Mouse (Mus musculus): ENCODE measurements around the gene Plcb1.
"Not testable (repeated sequence)": the region's sequence is repeated elsewhere in the genome, so short reads cannot be mapped to it uniquely, and the experiment has no call there.

The Plcb1 gene

DNA sequence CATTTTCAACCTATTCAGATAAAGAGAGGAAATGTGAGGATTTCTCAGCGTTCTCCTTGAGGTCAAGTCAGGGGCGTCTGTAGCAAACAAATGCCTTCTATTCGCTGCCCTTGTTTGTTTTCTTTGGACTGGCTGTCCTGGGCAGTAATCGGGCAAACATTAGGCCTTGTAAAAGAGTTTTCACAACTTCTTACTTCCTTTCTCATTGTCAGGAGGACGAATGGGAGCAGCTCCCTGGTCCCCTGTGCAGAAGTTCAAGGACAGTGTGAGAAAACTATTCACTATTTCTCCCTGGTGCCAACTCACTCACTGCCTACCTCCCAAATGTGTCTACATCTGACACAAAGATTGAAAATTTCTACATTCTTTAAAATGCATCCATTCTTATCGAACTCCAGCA lies 188.8 kb downstream of the Plcb1 start:
- no peak for DNase-seq (ENCODE audit: low spot score)

DNA sequence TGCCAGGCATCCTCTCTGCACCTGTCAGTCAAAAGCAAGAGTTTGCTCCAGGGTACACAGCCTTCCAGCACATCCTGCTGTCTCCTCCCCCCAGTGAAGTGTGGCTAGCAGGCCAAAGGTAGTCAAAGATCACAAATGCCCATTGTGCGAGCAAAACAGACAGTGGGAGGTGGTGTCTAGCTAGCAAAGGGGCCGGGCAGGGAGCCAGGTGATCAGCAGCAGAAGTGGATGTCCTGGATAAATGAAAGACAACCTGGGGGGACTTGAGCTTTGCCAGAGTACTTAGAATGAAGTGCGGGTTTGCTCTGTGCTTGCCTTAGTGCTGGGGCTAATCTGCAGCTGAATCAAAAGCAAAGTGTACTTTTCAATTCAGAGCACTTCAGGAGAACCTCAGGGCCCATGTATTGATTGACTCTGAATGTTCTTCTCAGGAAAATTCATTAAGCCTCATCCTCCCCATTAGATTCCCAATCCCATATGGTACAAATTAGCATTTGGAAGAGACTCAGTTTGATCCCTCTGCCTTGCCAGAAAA lies 191.0 kb downstream of the Plcb1 start:
- DNase-seq (ENCODE audit: low spot score): peak; percentile 45

GRCm38 (mm10) chr2:134977641-134978040 lies 191.8 kb downstream of the Plcb1 start:
- DNase-seq (ENCODE audit: low spot score): no peak

GRCm38 (mm10) chr2:134981394-134981793 lies 195.5 kb downstream of the Plcb1 start:
- DNase-seq (ENCODE audit: low spot score): no peak

- no peak for DNase-seq (ENCODE audit: low spot score)
These were observed 199.0 kb downstream of the Plcb1 start for GRCm38 (mm10) chr2:134984884-134985283.

- no peak for DNase-seq (ENCODE audit: low spot score)
These were observed 202.1 kb downstream of the Plcb1 start for GRCm38 (mm10) chr2:134987978-134988377.

DNA sequence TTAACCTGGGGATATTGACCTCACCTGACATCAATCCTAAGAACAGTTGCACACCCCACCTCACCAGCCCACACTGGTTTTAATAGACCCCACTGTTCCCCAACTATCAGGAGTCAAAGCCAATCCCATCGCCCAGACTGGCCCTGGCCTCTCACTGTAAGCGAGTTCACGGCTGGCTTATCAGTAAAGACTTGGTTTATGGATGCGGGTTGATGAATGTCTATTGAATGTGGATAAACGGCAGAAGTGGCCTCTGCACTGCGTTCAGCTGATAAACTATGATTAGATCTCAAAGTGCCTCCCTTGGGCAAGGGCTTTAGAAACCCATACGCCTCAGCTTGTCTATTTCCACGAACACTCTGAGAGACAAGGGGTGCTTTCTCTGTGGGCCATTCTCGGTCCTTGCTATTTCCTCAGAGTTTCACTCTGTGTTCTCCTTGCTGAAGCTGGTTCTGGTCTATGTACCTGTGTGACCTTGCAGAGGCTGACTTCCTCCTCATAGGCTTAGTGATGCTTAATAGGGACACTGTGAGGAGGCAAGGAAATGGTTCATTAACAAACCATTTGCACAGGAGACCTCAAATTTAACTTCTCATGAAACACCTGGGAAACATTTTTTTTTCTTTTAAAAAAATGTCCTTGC lies 203.9 kb downstream of the Plcb1 start:
- no peak for DNase-seq (ENCODE audit: low spot score)

GRCm38 (mm10) chr2:135007134-135007533 lies 221.3 kb downstream of the Plcb1 start:
- DNase-seq (ENCODE audit: low spot score): no peak

DNA sequence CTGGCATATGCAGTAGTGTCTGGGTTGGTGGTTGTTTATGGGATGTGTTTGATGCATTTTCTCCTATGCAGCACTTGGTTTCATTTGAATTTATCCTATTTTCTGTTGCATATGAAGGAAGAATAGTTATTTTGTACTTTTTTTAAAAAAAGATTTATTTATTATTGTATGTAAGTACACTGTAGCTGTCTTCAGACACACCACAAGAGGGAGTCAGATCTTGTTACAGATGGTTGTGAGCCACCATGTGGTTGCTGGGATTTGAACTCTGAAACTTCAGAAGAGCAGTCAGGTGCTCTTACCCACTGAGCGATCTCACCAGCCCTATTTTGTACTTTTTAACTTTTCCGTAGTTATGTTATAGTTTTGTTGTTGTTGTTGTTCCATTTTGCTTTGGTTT lies 222.0 kb downstream of the Plcb1 start:
- not testable (repeated sequence) for DNase-seq (ENCODE audit: low spot score)

- DNase-seq (ENCODE audit: low spot score): no peak
These were observed 224.5 kb downstream of the Plcb1 start for GRCm38 (mm10) chr2:135010371-135010770.

DNA sequence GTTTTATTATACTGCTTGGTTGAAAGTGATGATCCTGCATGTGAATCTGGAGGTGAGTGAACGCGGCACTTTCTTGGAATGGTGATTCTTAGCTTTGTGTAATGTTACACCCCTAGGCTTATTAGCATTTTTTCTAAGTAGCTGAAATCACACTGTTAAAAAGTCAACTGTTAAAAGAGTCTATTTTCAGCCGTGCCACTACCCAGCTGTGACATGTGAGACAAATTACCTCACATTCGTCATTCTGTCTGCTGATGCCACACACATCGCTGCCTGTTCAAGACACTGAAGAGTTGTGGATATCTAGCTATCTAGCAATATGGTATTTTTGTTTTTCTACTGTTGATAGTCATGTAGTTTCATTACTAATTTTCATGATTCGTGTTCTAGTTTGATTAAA lies 229.6 kb downstream of the Plcb1 start:
- no peak for DNase-seq (ENCODE audit: low spot score)

GRCm38 (mm10) chr2:135018275-135018674 lies 232.4 kb downstream of the Plcb1 start:
- no peak for DNase-seq (ENCODE audit: low spot score)

DNA sequence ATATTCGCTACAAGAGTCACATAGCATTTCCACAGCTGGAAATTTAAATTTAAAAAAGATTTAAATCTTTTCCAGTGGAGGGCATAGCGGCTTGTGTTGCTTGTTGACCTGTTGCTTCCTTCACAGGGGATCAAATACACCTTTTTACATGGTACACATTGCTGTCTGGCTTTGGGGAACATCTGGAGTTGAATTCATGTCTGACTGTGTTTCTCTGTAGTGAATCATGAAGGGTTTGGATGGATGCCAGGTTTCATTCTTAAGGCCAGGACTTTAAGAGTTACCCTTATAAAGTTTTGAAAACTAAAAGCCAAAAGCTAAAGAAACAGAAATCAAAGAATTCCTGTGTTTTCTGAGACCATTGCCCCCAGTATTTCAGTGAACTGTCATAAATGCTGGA lies 232.8 kb downstream of the Plcb1 start:
- no peak for DNase-seq (ENCODE audit: low spot score)

GRCm38 (mm10) chr2:135019588-135019987 lies 233.7 kb downstream of the Plcb1 start:
- DNase-seq (ENCODE audit: low spot score): no peak

- no peak for DNase-seq (ENCODE audit: low spot score)
These were observed 243.4 kb downstream of the Plcb1 start for GRCm38 (mm10) chr2:135029288-135029687.

DNA sequence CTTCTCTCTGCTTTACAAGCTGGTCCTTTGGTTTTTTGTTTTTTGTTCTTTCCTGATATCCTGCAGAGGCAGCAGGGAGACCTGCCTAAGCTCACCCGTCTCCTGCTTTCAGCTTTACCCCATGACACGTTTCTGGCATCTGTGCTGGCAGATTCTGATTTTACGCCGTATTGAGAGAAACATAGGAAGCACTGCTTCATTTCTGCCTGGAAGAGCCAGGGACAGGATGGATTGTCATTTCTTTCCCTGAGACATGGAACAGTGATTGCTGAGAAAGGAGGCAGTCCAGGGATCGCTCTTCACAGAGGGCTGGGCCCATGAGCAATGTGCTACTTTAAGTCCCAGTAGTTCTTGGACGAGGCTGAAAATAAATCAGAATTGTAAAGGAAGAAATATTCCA lies 243.8 kb downstream of the Plcb1 start:
- DNase-seq (ENCODE audit: low spot score): no peak

DNA sequence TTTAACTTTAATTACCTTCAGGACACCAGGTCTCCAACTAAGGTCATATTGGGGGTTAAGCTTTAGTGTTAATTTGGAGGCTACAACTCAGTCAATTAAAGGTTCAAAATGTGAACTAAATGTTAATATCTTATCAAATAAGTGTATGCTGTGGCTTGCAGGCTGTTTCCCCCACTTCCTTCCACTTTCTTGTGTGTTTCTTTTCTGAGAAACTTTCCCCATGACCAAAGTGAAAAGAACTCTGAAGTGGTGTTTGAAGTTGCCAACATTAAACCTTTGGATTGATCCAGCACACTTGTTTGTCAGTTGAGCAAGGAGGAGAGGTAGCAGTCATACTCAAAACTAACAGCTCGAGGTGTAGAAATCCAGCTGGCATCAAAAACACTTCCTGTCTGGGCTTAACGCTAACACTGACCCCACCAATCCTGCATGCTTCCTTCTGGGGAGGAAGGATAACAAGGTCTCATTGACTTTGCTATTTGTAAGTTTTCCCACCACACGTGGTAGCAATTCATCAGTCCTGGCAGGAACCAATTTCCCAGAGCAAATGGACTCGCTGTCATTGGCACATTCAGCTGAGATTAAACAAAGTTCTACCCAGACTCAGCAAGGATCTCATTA lies 249.9 kb downstream of the Plcb1 start:
- DNase-seq (ENCODE audit: low spot score): no peak

- DNase-seq (ENCODE audit: low spot score): no peak
These were observed 262.9 kb downstream of the Plcb1 start for GRCm38 (mm10) chr2:135048791-135049190.

DNA sequence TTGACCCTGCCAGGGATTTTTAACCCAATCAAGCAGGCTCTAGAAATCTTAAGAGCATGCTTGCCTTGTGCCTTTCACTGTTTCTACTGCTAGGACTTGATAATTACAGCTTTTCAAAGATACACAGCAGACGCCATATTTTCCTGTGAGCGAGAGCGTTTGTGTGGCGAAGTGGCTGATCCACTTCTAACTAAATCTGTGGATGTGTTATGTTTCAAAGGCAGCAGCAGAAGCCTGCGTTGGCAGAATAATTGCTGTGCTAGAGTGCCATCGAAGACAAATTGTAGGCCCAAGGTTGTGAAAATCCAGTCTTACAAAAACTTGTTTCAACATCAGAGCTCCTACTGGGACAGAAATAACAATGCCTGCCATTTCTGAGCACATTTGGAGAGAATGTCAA lies 263.4 kb downstream of the Plcb1 start:
- no peak for DNase-seq (ENCODE audit: low spot score)

DNA sequence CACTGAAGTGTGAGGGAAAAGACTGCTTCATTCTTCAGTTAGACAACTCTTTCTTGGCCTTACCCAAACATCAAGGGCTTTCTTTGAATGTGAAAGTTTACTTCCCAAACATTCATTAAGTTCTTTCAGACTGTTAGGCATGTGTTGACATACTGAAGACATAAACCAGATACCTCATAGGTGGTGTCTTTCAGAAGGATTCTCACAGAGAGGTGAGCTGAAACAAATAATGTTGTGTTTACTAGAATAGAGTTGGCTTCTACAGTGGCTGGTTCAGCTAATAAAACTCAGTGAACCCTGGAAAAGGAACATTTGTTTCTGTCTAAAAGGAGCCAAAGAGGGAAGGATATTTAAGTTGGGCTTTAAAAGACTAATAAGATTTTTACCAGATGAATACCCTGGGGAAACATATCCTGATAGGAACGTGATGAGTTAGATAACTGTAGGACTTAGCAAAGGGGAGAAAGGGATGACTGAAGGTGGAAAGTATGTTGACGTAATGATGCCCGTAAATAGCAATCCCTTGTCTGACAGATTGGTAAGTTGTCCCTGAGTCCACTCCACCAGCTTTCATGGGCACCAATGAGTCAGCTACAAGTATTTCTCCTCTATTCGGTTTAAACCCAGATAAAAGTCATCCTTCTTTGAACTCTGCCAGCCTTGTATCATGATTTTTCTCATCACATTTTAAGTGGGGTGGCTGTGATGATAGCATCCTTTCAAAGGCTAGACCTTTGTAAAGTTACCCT lies 265.8 kb downstream of the Plcb1 start:
- no peak for DNase-seq (ENCODE audit: low spot score)

- no peak for DNase-seq (ENCODE audit: low spot score)
These were observed 267.5 kb downstream of the Plcb1 start for GRCm38 (mm10) chr2:135053391-135053790.

GRCm38 (mm10) chr2:135067419-135067818 lies 281.6 kb downstream of the Plcb1 start:
- no peak for DNase-seq (ENCODE audit: low spot score)

DNA sequence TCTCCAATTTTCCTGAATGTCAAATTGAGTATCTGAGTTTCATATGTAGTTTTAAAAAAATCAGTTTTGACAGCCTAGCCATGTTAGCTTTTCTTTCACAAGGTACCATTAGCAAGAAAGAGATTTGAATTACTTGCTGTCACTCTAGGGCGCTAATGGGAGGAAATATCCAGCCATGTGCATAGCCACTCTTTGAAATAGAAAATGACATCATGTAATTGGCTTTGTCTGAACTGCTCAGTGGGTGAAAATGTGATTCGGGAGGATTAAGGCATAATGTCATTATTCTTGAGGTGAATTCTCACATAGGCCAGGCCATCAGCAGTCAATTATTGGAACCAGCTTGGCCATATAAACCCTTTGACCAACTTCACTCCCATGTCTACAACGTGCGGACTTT lies 285.5 kb downstream of the Plcb1 start:
- no peak for DNase-seq (ENCODE audit: low spot score)

All from testis, postnatal 14 days (tissue).